Mouse (Mus musculus) right cerebral cortex, postnatal 25 days (tissue): ENCODE measurements around the gene Fam162b.

Experiments used
- DNase-seq: peaks from one replicate; pipeline ENCODE4 v3.0.0; 2022

Gene Fam162b

GRCm38 (mm10) chr10:51590139-51590574 is at the start of gene Fam162b:
Gene Fam162b (minus strand): TSS chr10:51590517.
- DNase-seq: no peak

- DNase-seq: no peak
These were observed 41.3 kb upstream of the Fam162b start, which contains the start of gene Gprc6a for GRCm38 (mm10) chr10:51631411-51632136. Gene Gprc6a (minus strand): TSS chr10:51631461.

GRCm38 (mm10) chr10:51621193-51621592 is 30.9 kb upstream of the Fam162b start:
- DNase-seq: no peak

GRCm38 (mm10) chr10:51620126-51620525 is 29.8 kb upstream of the Fam162b start:
- no peak for DNase-seq

GRCm38 (mm10) chr10:51618538-51618937 is 28.2 kb upstream of the Fam162b start:
- no peak for DNase-seq

- no peak for DNase-seq
These were observed 24.7 kb upstream of the Fam162b start for GRCm38 (mm10) chr10:51614826-51615590.

GRCm38 (mm10) chr10:51613421-51613820 is 23.1 kb upstream of the Fam162b start:
- no peak for DNase-seq

GRCm38 (mm10) chr10:51611969-51612682 is 21.8 kb upstream of the Fam162b start:
- no peak for DNase-seq

- DNase-seq: no peak
These were observed 19.6 kb upstream of the Fam162b start for GRCm38 (mm10) chr10:51609741-51610425.

GRCm38 (mm10) chr10:51596928-51597635 is 6.8 kb upstream of the Fam162b start:
- DNase-seq: no peak

GRCm38 (mm10) chr10:51595001-51595931 is 4.9 kb upstream of the Fam162b start:
- no peak for DNase-seq

- DNase-seq: no peak
These were observed 1.3 kb upstream of the Fam162b start for GRCm38 (mm10) chr10:51591574-51591973.

- no peak for DNase-seq
These were observed 5.4 kb downstream of the Fam162b start for GRCm38 (mm10) chr10:51584919-51585318.

GRCm38 (mm10) chr10:51584378-51584777 is 5.9 kb downstream of the Fam162b start:
- no peak for DNase-seq

GRCm38 (mm10) chr10:51571225-51571996 is 18.9 kb downstream of the Fam162b start:
- DNase-seq: no peak

GRCm38 (mm10) chr10:51556005-51556404 is 34.3 kb downstream of the Fam162b start:
- DNase-seq: no peak

- DNase-seq: peak; percentile 65
These were observed 36.8 kb downstream of the Fam162b start for GRCm38 (mm10) chr10:51553348-51554123.
